Mouse (Mus musculus): ENCODE data around the gene Tepsin. TPM values are rescaled to one million over a fixed set of nuclear protein-coding genes. Genes with fewer than 3 reads are reported as not detected.

Gene Tepsin
- polyA plus RNA-seq, 1 experiment = 10.3 TPM

- peaks cover 7% of the 10 kb centered on the region for H3K79me2 ChIP-seq (ENCODE audit: control insufficient read depth, insufficient read depth)
- H3K36me3 ChIP-seq (ENCODE audit: control insufficient read depth, insufficient read depth) = no peaks in the 10 kb centered on the region
- TF ChIP-seq USF1 (IDR thresholded peaks at IDR 0.05; ENCODE audit: low read depth) (no peak), POLR2AphosphoS2 (IDR thresholded peaks at IDR 0.05; ENCODE audit: insufficient read length, low read depth) (no peak), POLR2A (IDR thresholded peaks at IDR 0.05; ENCODE audit: insufficient read length, low read depth) (no peak), MYOG (IDR thresholded peaks at IDR 0.05; ENCODE audit: control insufficient read depth in 1 of 3, insufficient read depth in 1 of 3, insufficient read length in 2 of 3, low read depth in 2 of 3) (peak in 2 of 3 experiments; percentile 23 to 45), TCF3 (IDR thresholded peaks at IDR 0.05; ENCODE audit: insufficient read length, low read depth) (no peak), MYOD1 (IDR thresholded peaks at IDR 0.05; ENCODE audit: control insufficient read depth in 1 of 3, insufficient read length in 2 of 3, low read depth in 2 of 3) (peak in 1 of 3 experiments; percentile 54)
- no peak overlapping the region for H3K4me3 ChIP-seq
- no peaks in the 10 kb centered on the region for H3K27me3 ChIP-seq (ENCODE audit: control insufficient read depth, insufficient read depth, insufficient read length)
- no peak overlapping the region for H3ac ChIP-seq (ENCODE audit: control insufficient read depth, insufficient read length)
- H3K4me2 ChIP-seq (ENCODE audit: low read depth) = no peak overlapping the region
Measured at GRCm38 (mm10) chr11:120139309-120139731, 40.8 kb upstream of the Tepsin start.

- no peak overlapping the region for H3K4me2 ChIP-seq (ENCODE audit: low read depth)
- TF ChIP-seq MYOG (IDR thresholded peaks at IDR 0.05; ENCODE audit: control insufficient read depth in 1 of 3, insufficient read depth in 1 of 3, insufficient read length in 2 of 3, low read depth in 2 of 3) (no peak), MYOD1 (IDR thresholded peaks at IDR 0.05; ENCODE audit: control insufficient read depth in 1 of 3, insufficient read length in 2 of 3, low read depth in 2 of 3) (no peak), SRF (IDR thresholded peaks at IDR 0.05; ENCODE audit: control insufficient read depth, insufficient read length, low read depth) (no peak), POLR2AphosphoS2 (IDR thresholded peaks at IDR 0.05; ENCODE audit: insufficient read length, low read depth) (no peak), USF1 (IDR thresholded peaks at IDR 0.05; ENCODE audit: low read depth) (no peak), TCF12 (IDR thresholded peaks at IDR 0.05; ENCODE audit: insufficient read depth, poor library complexity, severe bottlenecking) (no peak), MAX (IDR thresholded peaks at IDR 0.05; ENCODE audit: low read depth) (no peak), POLR2A (IDR thresholded peaks at IDR 0.05; ENCODE audit: insufficient read length, low read depth) (no peak), TCF3 (IDR thresholded peaks at IDR 0.05; ENCODE audit: insufficient read length, low read depth) (no peak), REST (IDR thresholded peaks at IDR 0.05; ENCODE audit: insufficient read depth, insufficient read length) (no peak)
Measured at GRCm38 (mm10) chr11:120137625-120138004, 39.1 kb upstream of the Tepsin start.

GRCm38 (mm10) chr11:120136796-120137624 lies 38.5 kb upstream of the Tepsin start:
- peaks cover 3% of the 10 kb centered on the region for H3K79me2 ChIP-seq (ENCODE audit: control insufficient read depth, insufficient read depth)
- TF ChIP-seq TCF3 (IDR thresholded peaks at IDR 0.05; ENCODE audit: insufficient read length, low read depth) = no peak
- TF ChIP-seq USF1 (IDR thresholded peaks at IDR 0.05; ENCODE audit: low read depth) = no peak
- TF ChIP-seq TCF12 (IDR thresholded peaks at IDR 0.05; ENCODE audit: insufficient read depth, poor library complexity, severe bottlenecking) = no peak
- no peak for TF ChIP-seq MAX (IDR thresholded peaks at IDR 0.05; ENCODE audit: low read depth)
- no peak for TF ChIP-seq REST (IDR thresholded peaks at IDR 0.05; ENCODE audit: insufficient read depth, insufficient read length)
- H3K4me3 ChIP-seq = no peak overlapping the region
- peaks cover 3% of the 10 kb centered on the region for H3K36me3 ChIP-seq (ENCODE audit: control insufficient read depth, insufficient read depth)
- no peaks in the 10 kb centered on the region for H3K27me3 ChIP-seq (ENCODE audit: control insufficient read depth, insufficient read depth, insufficient read length)
- H3ac ChIP-seq (ENCODE audit: control insufficient read depth, insufficient read length) = no peak overlapping the region
- H3K4me2 ChIP-seq (ENCODE audit: low read depth) = no peak overlapping the region

More at GRCm38 (mm10) chr11:120137625-120138004, 39.1 kb upstream of the Tepsin start:
- Histone ChIP-seq H3K36me3 (ENCODE audit: control insufficient read depth, insufficient read depth) (peaks cover 3% of the 10 kb centered on the region), H3K4me3 (no peak overlapping the region), H3K79me2 (ENCODE audit: control insufficient read depth, insufficient read depth) (peaks cover 3% of the 10 kb centered on the region), H3K27me3 (ENCODE audit: control insufficient read depth, insufficient read depth, insufficient read length) (no peaks in the 10 kb centered on the region), H3ac (ENCODE audit: control insufficient read depth, insufficient read length) (no peak overlapping the region)

DNA sequence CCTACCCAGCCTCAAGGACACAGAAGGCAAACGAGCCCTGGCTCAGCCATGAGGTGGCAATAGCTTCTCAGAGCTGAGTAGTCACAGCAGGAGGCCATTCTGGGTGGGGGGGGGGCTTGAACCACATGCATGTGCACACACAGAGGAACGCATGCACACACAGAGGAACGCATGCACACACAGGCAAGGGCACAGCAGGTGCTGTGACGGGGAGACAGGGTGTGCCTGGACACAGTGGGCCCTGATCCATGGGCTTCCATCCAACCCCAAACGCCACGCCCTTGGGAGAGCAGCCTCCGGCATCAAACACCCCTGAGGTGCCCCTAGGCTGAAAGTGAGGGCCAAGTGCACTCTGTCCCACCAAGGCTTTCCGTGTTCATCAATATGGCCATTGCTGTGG lies 37.7 kb upstream of the Tepsin start:
- no peaks in the 10 kb centered on the region for H3K27me3 ChIP-seq (ENCODE audit: control insufficient read depth, insufficient read depth, insufficient read length)
- H3ac ChIP-seq (ENCODE audit: control insufficient read depth, insufficient read length) = no peak overlapping the region
- TF ChIP-seq MYOD1 (IDR thresholded peaks at IDR 0.05; ENCODE audit: control insufficient read depth in 1 of 3, insufficient read length in 2 of 3, low read depth in 2 of 3) (peak in 2 of 3 experiments; percentile 32 to 85), CEBPB (IDR thresholded peaks at IDR 0.05; ENCODE audit: insufficient read depth, poor library complexity, severe bottlenecking) (no peak), POLR2AphosphoS2 (IDR thresholded peaks at IDR 0.05; ENCODE audit: insufficient read length, low read depth) (no peak), MYOG (IDR thresholded peaks at IDR 0.05; ENCODE audit: control insufficient read depth in 1 of 3, insufficient read depth in 1 of 3, insufficient read length in 2 of 3, low read depth in 2 of 3) (peak in 1 of 3 experiments; percentile 62), TCF3 (IDR thresholded peaks at IDR 0.05; ENCODE audit: insufficient read length, low read depth) (no peak)
- H3K79me2 ChIP-seq (ENCODE audit: control insufficient read depth, insufficient read depth) = peaks cover 3% of the 10 kb centered on the region
- no peak overlapping the region for H3K4me2 ChIP-seq (ENCODE audit: low read depth)
- H3K36me3 ChIP-seq (ENCODE audit: control insufficient read depth, insufficient read depth) = peaks cover 10% of the 10 kb centered on the region
- no peak overlapping the region for H3K4me3 ChIP-seq

DNA sequence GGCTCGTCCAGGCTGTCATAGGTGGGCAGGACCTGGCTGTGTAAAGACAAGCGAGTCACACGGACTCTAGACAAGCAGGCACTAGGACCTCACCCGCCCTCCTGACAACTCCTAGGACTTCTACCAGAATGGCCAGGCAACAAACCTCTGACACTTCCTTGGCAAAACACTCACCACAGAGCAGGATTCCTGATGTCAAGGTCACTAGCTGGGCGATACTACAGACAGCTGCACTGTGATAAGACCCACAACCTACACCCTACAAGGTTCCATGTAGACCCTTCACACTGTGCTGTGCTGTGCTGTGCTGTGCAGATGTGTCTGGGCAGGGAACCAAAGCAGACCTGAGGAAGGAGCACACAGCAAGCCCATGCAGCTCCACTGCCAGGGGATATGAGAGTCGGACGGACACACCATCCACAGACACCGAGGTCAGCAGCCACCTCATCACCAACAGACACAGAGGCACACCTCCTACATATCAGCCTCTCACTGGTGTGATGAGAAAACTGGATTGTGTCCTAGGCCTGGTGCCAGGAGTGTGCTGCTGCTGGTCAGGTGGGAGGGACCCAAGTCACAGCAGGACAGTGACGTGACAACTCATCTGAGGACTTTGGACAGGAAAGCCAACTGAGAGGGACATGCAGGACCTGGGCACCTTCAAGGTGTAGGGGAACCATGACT lies 36.5 kb upstream of the Tepsin start:
- TF ChIP-seq CEBPB (IDR thresholded peaks at IDR 0.05; ENCODE audit: insufficient read depth, poor library complexity, severe bottlenecking) = no peak
- TF ChIP-seq MYOD1 (IDR thresholded peaks at IDR 0.05; ENCODE audit: control insufficient read depth in 1 of 3, insufficient read length in 2 of 3, low read depth in 2 of 3) = no peak
- no peak for TF ChIP-seq TCF3 (IDR thresholded peaks at IDR 0.05; ENCODE audit: insufficient read length, low read depth)
- no peak for TF ChIP-seq MYOG (IDR thresholded peaks at IDR 0.05; ENCODE audit: control insufficient read depth in 1 of 3, insufficient read depth in 1 of 3, insufficient read length in 2 of 3, low read depth in 2 of 3)
- no peak for TF ChIP-seq TCF12 (IDR thresholded peaks at IDR 0.05; ENCODE audit: insufficient read depth, poor library complexity, severe bottlenecking)
- no peak for TF ChIP-seq SRF (IDR thresholded peaks at IDR 0.05; ENCODE audit: control insufficient read depth, insufficient read length, low read depth)
- TF ChIP-seq POLR2A (IDR thresholded peaks at IDR 0.05; ENCODE audit: insufficient read length, low read depth) = no peak
- TF ChIP-seq POLR2AphosphoS2 (IDR thresholded peaks at IDR 0.05; ENCODE audit: insufficient read length, low read depth) = no peak
- TF ChIP-seq USF1 (IDR thresholded peaks at IDR 0.05; ENCODE audit: low read depth) = no peak
- TF ChIP-seq MAX (IDR thresholded peaks at IDR 0.05; ENCODE audit: low read depth) = no peak
- no peak for TF ChIP-seq REST (IDR thresholded peaks at IDR 0.05; ENCODE audit: insufficient read depth, insufficient read length)
- TF ChIP-seq E2F4 (IDR thresholded peaks at IDR 0.05; ENCODE audit: insufficient read depth) = no peak

More for the DNA sequence above, 36.5 kb upstream of the Tepsin start:
- Histone ChIP-seq H3K27me3 (ENCODE audit: control insufficient read depth, insufficient read depth, insufficient read length) (no peaks in the 10 kb centered on the region), H3K79me2 (ENCODE audit: control insufficient read depth, insufficient read depth) (peaks cover 3% of the 10 kb centered on the region), H3K36me3 (ENCODE audit: control insufficient read depth, insufficient read depth) (peaks cover 13% of the 10 kb centered on the region), H3K4me3 (no peak overlapping the region), H3ac (ENCODE audit: control insufficient read depth, insufficient read length) (no peak overlapping the region), H3K4me2 (ENCODE audit: low read depth) (no peak overlapping the region)

Measured in myocyte (in vitro differentiated cells).